Mouse (Mus musculus) thymus, adult 2 months (tissue): ENCODE results near the gene Apoc3.

Source experiments
- CTCF ChIP-seq: fragments of 200-500 bp; IDR thresholded peaks from 2 replicates; pipeline ENCODE4 v1.5.1; 2012; ENCODE audit warnings: mild to moderate bottlenecking, control low read depth, low read length, moderate library complexity, borderline replicate concordance; ENCODE audit not compliant: control insufficient read depth, poor library complexity, insufficient read depth; ENCODE audit errors: extremely low read depth
- POLR2A ChIP-seq: fragments of 200-500 bp; IDR thresholded peaks from 2 replicates; pipeline ENCODE4 v1.6.1; 2012; ENCODE audit warnings: mild to moderate bottlenecking, low read length, control low read depth, moderate library complexity; ENCODE audit not compliant: control insufficient read depth, poor library complexity, insufficient read depth; ENCODE audit errors: extremely low read depth

DNA sequence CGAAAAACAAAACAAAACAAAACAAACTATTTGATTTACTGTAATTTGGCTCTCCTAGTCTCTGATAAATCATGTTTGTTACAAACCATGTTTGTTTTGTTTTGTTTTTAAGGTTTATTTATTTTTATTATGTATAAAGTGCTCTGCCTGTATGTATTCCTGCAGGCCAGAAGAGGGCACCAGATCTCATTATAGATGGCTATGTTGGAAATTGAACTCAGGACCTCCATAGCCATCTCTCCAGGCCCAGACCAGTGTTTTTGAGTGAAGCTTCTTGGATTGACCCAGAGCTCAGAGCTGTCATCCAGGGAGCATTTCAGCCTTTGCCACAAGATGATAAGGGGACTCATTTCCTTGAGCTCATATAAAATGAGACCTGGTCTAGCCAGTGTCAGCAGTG is 49.0 kb downstream of the Apoc3 start:
- TF ChIP-seq CTCF = no peak
- TF ChIP-seq POLR2A = no peak
